Mouse (Mus musculus): Measurements from ENCODE around the gene Clmp.
"Not testable (repeated sequence)": the region's sequence is repeated elsewhere in the genome, so short reads cannot be mapped to it uniquely, and the experiment has no call there.

Gene Clmp

GRCm38 (mm10) chr9:40776459-40777248, 90.9 kb downstream of the Clmp start:
- no peak for DNase-seq (ENCODE audit: low read depth, low spot score)

- DNase-seq (ENCODE audit: low read depth, low spot score), result no peak
Observed at GRCm38 (mm10) chr9:40780111-40780510, 94.3 kb downstream of the Clmp start.

GRCm38 (mm10) chr9:40780892-40781725, 95.3 kb downstream of the Clmp start:
- DNase-seq (ENCODE audit: low read depth, low spot score), result no peak

GRCm38 (mm10) chr9:40781726-40782581, 96.2 kb downstream of the Clmp start:
- peak; percentile 55 for DNase-seq (ENCODE audit: low read depth, low spot score)

GRCm38 (mm10) chr9:40783641-40784373, 98.0 kb downstream of the Clmp start:
- DNase-seq (ENCODE audit: low read depth, low spot score), result peak; percentile 35

GRCm38 (mm10) chr9:40784374-40784967, 98.7 kb downstream of the Clmp start:
- no peak for DNase-seq (ENCODE audit: low read depth, low spot score)

GRCm38 (mm10) chr9:40785452-40785851, 99.7 kb downstream of the Clmp start:
- no peak for DNase-seq (ENCODE audit: low read depth, low spot score)

- DNase-seq (ENCODE audit: low read depth, low spot score), result not testable (repeated sequence)
Observed at GRCm38 (mm10) chr9:40786820-40787219, 101.1 kb downstream of the Clmp start.

- DNase-seq (ENCODE audit: low read depth, low spot score), result no peak
Observed at GRCm38 (mm10) chr9:40791864-40792633, 106.3 kb downstream of the Clmp start.

- no peak for DNase-seq (ENCODE audit: low read depth, low spot score)
Observed at GRCm38 (mm10) chr9:40793581-40793980, 107.8 kb downstream of the Clmp start.

- no peak for DNase-seq (ENCODE audit: low read depth, low spot score)
Observed at GRCm38 (mm10) chr9:40794251-40794650, 108.5 kb downstream of the Clmp start.

GRCm38 (mm10) chr9:40794926-40795325, 109.2 kb downstream of the Clmp start:
- no peak for DNase-seq (ENCODE audit: low read depth, low spot score)

GRCm38 (mm10) chr9:40795562-40795961, 109.8 kb downstream of the Clmp start:
- no peak for DNase-seq (ENCODE audit: low read depth, low spot score)

- DNase-seq (ENCODE audit: low read depth, low spot score), result no peak
Observed at GRCm38 (mm10) chr9:40796054-40796453, 110.3 kb downstream of the Clmp start.

GRCm38 (mm10) chr9:40798247-40798960, 112.6 kb downstream of the Clmp start:
- no peak for DNase-seq (ENCODE audit: low read depth, low spot score)

GRCm38 (mm10) chr9:40799112-40799511, 113.3 kb downstream of the Clmp start:
- no peak for DNase-seq (ENCODE audit: low read depth, low spot score)

- peak; percentile 81 for DNase-seq (ENCODE audit: low read depth, low spot score)
Observed at GRCm38 (mm10) chr9:40799837-40800501, 114.2 kb downstream of the Clmp start.
